Mouse (Mus musculus): ENCODE measurements around the gene Patl1. TPM values are rescaled to one million over a fixed set of nuclear protein-coding genes. Genes with fewer than 3 reads are reported as not detected.

The Patl1 gene
- total and polyA plus RNA-seq, 2 experiments = 2.8 to 8.1 TPM

- H3K4me1 ChIP-seq (ENCODE audit: control insufficient read depth, insufficient read depth, low read length) = no peaks in the 10 kb centered on the region
- WGBS = 93% methylated on average over 5 of the region's 5 CpGs
- H3K4me3 ChIP-seq (ENCODE audit: insufficient read depth, low read depth, low read length) = no peak overlapping the region
- no peaks in the 10 kb centered on the region for H3K79me2 ChIP-seq (ENCODE audit: control insufficient read depth, insufficient read depth, low read length)
- no peaks in the 10 kb centered on the region for H3K36me3 ChIP-seq (ENCODE audit: control insufficient read depth, insufficient read depth, low read length)
- H3K27ac ChIP-seq (replicated peaks; ENCODE audit: insufficient read depth, low read depth, low read length) = no peak overlapping the region
- DNase-seq (ENCODE audit: extremely low read depth, low read depth, low spot score) = no peak
- TF ChIP-seq POLR2A (IDR thresholded peaks at IDR 0.05; ENCODE audit: extremely low read depth, insufficient read depth, low read length) (no peak), CTCF (IDR thresholded peaks at IDR 0.05; ENCODE audit: low read depth, low read length) (no peak)
- H3K9ac ChIP-seq (ENCODE audit: low read depth, low read length) = no peak overlapping the region
- H3K27me3 ChIP-seq (ENCODE audit: control insufficient read depth, insufficient read depth, low read length) = no peaks in the 10 kb centered on the region
Measured at GRCm38 (mm10) chr19:11957396-11957795, 45.2 kb downstream of the Patl1 start.

GRCm38 (mm10) chr19:11957846-11958245, 45.6 kb downstream of the Patl1 start:
- WGBS = 80% methylated on average over 8 of the region's 8 CpGs

GRCm38 (mm10) chr19:11964266-11964665, 52.1 kb downstream of the Patl1 start:
- Histone ChIP-seq H3K27ac (replicated peaks; ENCODE audit: insufficient read depth, low read depth, low read length) (no peak overlapping the region), H3K9ac (ENCODE audit: low read depth, low read length) (no peak overlapping the region), H3K36me3 (ENCODE audit: control insufficient read depth, insufficient read depth, low read length) (no peaks in the 10 kb centered on the region), H3K4me3 (ENCODE audit: insufficient read depth, low read depth, low read length) (no peak overlapping the region), H3K4me1 (ENCODE audit: control insufficient read depth, insufficient read depth, low read length) (peaks cover 9% of the 10 kb centered on the region; the same call in 1 of the 2 replicates), H3K27me3 (ENCODE audit: control insufficient read depth, insufficient read depth, low read length) (no peaks in the 10 kb centered on the region), H3K79me2 (ENCODE audit: control insufficient read depth, insufficient read depth, low read length) (peaks cover 9% of the 10 kb centered on the region; the same call in 1 of the 2 replicates)
- no peak for DNase-seq (ENCODE audit: extremely low read depth, low read depth, low spot score)
- TF ChIP-seq POLR2A (IDR thresholded peaks at IDR 0.05; ENCODE audit: extremely low read depth, insufficient read depth, low read length) (no peak), CTCF (IDR thresholded peaks at IDR 0.05; ENCODE audit: low read depth, low read length) (no peak)
- WGBS = 94% methylated on average over 1 of the region's 1 CpGs

More at GRCm38 (mm10) chr19:11957846-11958245, 45.6 kb downstream of the Patl1 start:
- DNase-seq (ENCODE audit: extremely low read depth, low read depth, low spot score) = no peak
- Histone ChIP-seq H3K27me3 (ENCODE audit: control insufficient read depth, insufficient read depth, low read length) (no peaks in the 10 kb centered on the region), H3K9ac (ENCODE audit: low read depth, low read length) (no peak overlapping the region), H3K27ac (replicated peaks; ENCODE audit: insufficient read depth, low read depth, low read length) (no peak overlapping the region), H3K4me1 (ENCODE audit: control insufficient read depth, insufficient read depth, low read length) (no peaks in the 10 kb centered on the region), H3K79me2 (ENCODE audit: control insufficient read depth, insufficient read depth, low read length) (no peaks in the 10 kb centered on the region), H3K4me3 (ENCODE audit: insufficient read depth, low read depth, low read length) (no peak overlapping the region), H3K36me3 (ENCODE audit: control insufficient read depth, insufficient read depth, low read length) (no peaks in the 10 kb centered on the region)
- no peak for TF ChIP-seq CTCF (IDR thresholded peaks at IDR 0.05; ENCODE audit: low read depth, low read length)
- no peak for TF ChIP-seq POLR2A (IDR thresholded peaks at IDR 0.05; ENCODE audit: extremely low read depth, insufficient read depth, low read length)

- DNase-seq (ENCODE audit: extremely low read depth, low read depth, low spot score) = peak; percentile 100
- TF ChIP-seq POLR2A (IDR thresholded peaks at IDR 0.05; ENCODE audit: extremely low read depth, insufficient read depth, low read length) (peak; percentile 54; the same call in 1 of the 2 replicates), CTCF (IDR thresholded peaks at IDR 0.05; ENCODE audit: low read depth, low read length) (no peak)
- under 1% methylated on average over 59 of the region's 59 CpGs for WGBS
Measured at GRCm38 (mm10) chr19:11965023-11965942, 53.1 kb downstream of the Patl1 start, which contains the start of gene Osbp. Gene Osbp, plus strand, starts transcription at chr19:11965941.

GRCm38 (mm10) chr19:11966201-11966636, 54.0 kb downstream of the Patl1 start:
- peak overlapping the region; percentile 82 for H3K4me3 ChIP-seq (ENCODE audit: insufficient read depth, low read depth, low read length)
- peak overlapping the region; percentile 70 for H3K9ac ChIP-seq (ENCODE audit: low read depth, low read length)
- WGBS = under 1% methylated on average over 18 of the region's 18 CpGs
- no peaks in the 10 kb centered on the region for H3K27me3 ChIP-seq (ENCODE audit: control insufficient read depth, insufficient read depth, low read length)
- peak; percentile 49 for DNase-seq (ENCODE audit: extremely low read depth, low read depth, low spot score)
- no peak for TF ChIP-seq CTCF (IDR thresholded peaks at IDR 0.05; ENCODE audit: low read depth, low read length)
- TF ChIP-seq POLR2A (IDR thresholded peaks at IDR 0.05; ENCODE audit: extremely low read depth, insufficient read depth, low read length) = no peak
- H3K4me1 ChIP-seq (ENCODE audit: control insufficient read depth, insufficient read depth, low read length) = peaks cover 9% of the 10 kb centered on the region; the same call in 1 of the 2 replicates
- peaks cover 9% of the 10 kb centered on the region; the same call in 1 of the 2 replicates for H3K79me2 ChIP-seq (ENCODE audit: control insufficient read depth, insufficient read depth, low read length)
- 0 out of 2 replicates have a peak overlapping the region, but pooled peaks have one; percentile 1 for H3K27ac ChIP-seq (replicated peaks; ENCODE audit: insufficient read depth, low read depth, low read length)
- peaks cover 7% of the 10 kb centered on the region; the same call in 1 of the 2 replicates for H3K36me3 ChIP-seq (ENCODE audit: control insufficient read depth, insufficient read depth, low read length)

More at GRCm38 (mm10) chr19:11965023-11965942, 53.1 kb downstream of the Patl1 start, which contains the start of gene Osbp:
- Histone ChIP-seq H3K9ac (ENCODE audit: low read depth, low read length) (peak within 1 kb of the TSS; percentile 83), H3K79me2 (ENCODE audit: control insufficient read depth, insufficient read depth, low read length) (peaks cover 9% of the 10 kb centered on the region; the same call in 1 of the 2 replicates), H3K4me3 (ENCODE audit: insufficient read depth, low read depth, low read length) (peak within 1 kb of the TSS; percentile 82), H3K27me3 (ENCODE audit: control insufficient read depth, insufficient read depth, low read length) (no peaks in the 10 kb centered on the region), H3K36me3 (ENCODE audit: control insufficient read depth, insufficient read depth, low read length) (no peaks in the 10 kb centered on the region), H3K4me1 (ENCODE audit: control insufficient read depth, insufficient read depth, low read length) (peaks cover 9% of the 10 kb centered on the region; the same call in 1 of the 2 replicates), H3K27ac (replicated peaks; ENCODE audit: insufficient read depth, low read depth, low read length) (peak within 1 kb of the TSS; percentile 46)
